Mouse (Mus musculus): ENCODE measurements at regions not wholly inside any gene's neighbourhood (a gene's known extent, or its start where the extent isn't known, plus 50 kb on each side); places are given as distances from the start of the nearest gene placed in this dataset.

DNA sequence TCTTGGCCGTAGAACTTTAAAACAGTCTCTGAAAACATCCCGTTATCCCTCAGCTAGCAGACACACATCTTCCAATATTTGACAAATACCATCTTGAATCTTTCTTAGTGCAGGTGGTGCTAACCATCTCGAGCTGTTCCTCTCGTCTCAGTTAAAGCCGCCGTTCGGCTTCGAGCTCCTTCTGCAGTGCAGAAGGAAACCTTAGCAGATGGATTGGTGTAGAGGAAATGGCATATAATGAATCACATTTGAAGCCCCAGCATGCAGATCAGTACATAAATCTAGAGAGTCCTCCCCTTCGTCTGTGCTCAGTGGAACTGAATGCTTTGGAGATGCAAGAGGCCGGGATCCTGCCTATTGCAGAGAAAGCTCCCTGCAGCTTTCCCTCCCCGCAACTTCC is 83.5 kb upstream of the Tle4 start:
- peak in 1 of 2 experiments; percentile 57 for DNase-seq (ENCODE audit: low spot score in 2 of 2)

DNA sequence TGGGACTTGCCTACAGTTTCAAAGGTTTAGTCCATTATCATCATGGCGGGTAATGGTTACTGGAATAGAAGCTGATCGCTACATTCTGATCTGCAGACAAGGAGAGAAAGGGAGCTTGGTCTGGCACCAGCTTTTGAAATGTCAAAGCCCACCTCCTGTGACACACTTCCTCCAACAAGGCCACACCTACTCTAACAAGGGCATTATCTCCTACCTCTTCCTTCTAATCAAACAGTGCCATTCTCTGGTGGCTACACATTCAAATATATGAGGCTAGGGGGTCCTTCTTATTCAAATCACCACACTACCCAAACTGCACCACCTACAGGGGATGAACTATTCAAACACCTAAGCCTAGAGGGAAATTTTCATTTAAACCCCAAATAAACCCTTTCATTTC is 81.9 kb upstream of the Tle4 start:
- DNase-seq (ENCODE audit: low spot score in 2 of 2), result no peak

DNA sequence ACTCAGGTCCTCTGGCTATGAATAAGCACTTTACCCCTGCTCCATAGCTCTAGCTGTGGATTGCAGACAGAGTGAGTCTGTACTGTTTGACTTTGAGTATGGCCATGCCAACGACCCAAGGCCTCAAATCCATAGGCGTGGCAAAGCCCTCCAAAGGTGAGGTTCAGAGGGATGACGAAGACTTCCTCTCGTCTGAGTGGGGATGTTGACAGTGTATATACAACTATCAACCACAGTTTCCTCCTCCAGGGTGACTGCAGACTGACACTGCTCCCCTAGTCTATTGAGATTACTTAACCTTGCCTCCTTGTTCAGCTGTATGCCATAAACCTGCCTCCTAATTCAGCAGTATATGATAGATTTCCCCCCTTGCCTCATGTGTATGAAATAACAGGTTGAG is 80.7 kb upstream of the Tle4 start:
- no peak for DNase-seq (ENCODE audit: low spot score in 2 of 2)

DNA sequence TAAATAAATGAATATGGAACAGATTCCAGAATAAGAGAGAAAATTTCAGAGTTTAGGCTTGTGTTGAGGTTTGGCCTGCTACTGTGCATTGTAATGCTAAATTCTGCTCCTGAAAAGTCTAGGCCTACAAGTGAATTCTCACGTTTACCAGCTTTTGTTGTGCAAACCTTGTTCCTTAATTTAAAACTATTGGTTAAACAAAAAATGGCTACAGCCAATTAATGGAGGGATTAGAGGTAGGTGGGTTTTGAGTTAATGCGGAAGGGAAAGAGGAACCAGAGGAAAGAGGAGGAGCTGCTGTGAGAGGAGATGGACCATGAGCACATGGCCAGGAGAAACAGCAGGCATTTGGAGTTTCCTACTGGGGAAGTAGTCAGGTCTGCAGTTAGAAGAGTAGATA is 79.1 kb upstream of the Tle4 start:
- no peak for DNase-seq (ENCODE audit: low spot score in 2 of 2)

DNA sequence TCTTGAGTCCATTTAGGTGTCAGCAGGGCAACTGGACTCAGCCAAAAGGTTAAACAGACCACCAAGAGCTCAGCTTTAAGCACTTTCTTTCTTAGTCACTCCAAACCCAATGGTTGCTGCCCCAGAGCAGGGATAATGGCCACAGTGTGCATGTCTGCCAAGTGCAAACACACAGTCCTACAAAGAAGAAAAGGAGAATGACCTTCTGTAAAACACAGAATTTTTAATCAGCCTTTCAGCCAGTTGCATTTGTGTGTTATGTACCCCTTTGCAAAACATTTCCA is 72.9 kb upstream of the Tle4 start:
- peak; percentile 5 to 45 for DNase-seq (ENCODE audit: low spot score in 2 of 2)

DNA sequence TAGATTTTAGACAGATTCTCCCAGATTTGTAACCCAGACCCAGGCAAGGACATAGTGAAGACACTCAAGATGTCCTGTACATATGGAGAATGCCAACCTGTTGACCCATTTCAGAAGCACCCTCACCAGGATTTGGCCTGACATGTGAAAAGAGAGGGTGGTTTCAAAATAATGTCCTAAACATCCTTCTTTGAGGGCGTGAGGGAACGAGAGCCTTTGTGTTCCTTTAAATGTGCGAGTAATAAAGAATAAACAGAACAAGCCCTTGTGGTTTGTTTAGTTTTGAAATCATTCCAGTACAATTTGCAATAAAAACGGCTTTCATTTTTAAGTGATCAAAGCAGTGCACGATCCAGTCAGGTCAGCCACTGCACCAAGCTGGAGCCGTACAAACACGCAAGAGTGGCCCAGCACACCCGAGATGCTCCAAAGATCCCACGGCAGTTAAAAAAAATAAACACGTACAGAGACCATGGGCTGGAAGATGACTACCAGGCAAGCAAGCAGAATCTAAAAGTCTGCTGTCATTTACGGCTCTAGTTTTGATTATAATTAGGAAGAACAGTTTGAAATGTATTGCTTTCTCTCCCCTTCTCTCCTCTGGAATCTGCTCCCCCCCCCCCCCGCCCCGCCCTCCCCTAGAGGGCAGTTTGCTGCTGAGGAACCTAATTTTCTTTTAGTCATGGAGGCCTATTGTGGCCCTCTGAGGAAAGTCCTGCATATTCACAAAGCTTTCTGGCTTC is 72.4 kb upstream of the Tle4 start:
- peak; percentile 9 to 16 for DNase-seq (ENCODE audit: low spot score in 2 of 2)

DNA sequence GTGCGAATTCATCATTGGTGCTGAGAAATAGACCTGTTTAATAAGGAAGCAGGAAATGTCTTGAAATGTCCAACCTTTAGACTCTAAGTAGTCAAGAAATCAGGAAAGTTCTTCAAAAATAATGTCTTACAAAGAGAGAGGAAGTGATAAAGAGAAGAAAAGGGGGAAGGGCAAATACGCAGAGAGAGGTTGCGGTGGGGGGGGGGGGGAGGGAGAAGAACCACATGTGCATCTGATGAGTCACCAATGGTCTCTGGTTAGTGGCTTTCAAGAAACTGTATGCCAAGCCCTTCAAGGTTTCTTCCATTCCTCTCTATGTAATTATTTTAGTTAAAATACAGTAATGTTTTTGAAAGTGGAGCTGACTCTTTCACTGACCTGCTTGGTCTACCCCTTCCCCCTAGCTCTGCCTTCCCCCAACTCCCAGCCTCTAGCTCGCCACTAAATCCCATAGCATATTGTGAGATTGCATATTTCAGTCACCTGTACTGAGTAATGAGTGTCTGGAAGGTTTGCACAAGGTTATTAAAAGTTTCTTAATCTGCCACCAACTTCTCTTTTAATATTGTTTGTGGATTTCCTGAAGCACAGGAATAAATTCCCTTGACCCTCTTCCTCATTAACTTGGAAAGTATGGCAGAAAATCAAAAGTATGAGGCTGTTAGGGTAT is 70.8 kb upstream of the Tle4 start:
- DNase-seq (ENCODE audit: low spot score in 2 of 2), result no peak

DNA sequence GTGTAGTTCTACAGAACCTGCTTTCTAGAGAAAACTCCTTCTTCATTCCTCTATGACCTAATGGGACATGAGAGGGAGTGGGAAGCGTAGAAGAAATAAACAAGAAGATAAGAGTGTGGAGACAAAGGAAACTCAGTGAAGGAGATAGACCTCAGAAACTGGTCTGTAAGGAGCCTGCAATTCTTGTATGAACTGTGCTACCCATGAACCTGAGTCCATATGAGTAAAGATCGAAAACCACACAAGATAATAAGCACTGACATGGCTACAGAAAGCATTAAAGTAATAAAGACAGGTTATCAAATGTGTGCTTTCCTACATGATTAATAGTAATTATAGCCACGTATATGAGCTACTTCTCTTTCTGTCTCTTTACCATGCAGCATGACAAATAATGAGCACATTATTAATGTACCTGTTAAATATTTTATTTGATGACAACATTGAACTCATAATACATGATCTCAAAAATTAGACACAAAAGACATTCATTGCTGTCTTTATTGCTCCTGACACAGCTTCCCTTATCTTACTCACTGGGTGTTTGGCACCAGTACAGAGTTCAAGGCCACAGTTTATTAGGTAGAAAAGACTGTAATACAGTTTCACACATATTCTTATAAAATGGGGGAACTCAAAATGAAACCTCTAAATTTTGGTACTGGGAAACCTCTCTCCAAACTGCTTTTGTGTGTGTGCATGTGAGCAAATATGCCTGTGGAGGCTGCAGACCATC is 67.0 kb upstream of the Tle4 start:
- no peak for DNase-seq (ENCODE audit: low spot score in 2 of 2)

DNA sequence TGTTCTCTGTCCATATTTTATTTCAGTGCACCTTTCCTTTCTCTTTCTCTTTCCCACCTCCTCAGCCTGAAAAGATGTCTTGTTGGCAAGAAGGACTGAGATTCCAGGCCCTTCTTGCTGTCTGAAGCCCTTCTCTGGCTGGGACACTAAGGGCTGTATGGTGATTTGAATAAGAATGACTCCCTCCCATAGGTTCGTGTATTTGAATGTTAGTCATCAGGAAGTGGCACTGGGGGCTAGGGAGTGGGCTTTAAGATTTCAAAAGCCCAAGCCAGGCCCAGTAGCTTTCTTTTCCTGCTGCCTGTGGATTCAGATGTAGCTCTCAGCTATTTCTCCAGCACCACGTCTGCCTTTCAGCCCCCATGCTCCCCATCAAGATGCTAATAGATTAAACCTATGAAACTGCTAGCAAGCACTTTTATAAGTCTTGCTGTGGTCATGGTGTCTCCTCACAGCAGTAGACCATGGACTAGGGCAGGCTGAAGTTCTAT is 66.3 kb upstream of the Tle4 start:
- no peak for DNase-seq (ENCODE audit: low spot score in 2 of 2)

DNA sequence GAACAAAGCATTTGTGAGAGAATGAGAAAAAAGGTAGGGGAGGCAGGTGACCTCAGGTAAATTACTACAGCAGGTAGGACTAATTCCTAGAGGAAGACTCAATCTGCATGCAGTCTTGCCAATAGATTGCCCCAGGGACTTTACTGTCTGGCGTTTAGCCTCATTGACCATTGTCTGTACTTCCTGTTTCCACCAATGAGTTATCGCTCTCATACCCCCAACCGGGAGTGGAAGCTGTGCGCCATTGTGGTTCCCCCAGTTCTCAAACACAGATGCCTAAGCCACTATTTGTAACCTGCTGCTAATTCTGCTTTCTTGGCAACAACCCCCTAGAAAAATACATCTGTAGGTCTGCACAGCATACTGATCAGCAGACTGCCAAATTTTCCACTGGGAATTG is 65.5 kb upstream of the Tle4 start:
- DNase-seq (ENCODE audit: low spot score in 2 of 2), result no peak

DNA sequence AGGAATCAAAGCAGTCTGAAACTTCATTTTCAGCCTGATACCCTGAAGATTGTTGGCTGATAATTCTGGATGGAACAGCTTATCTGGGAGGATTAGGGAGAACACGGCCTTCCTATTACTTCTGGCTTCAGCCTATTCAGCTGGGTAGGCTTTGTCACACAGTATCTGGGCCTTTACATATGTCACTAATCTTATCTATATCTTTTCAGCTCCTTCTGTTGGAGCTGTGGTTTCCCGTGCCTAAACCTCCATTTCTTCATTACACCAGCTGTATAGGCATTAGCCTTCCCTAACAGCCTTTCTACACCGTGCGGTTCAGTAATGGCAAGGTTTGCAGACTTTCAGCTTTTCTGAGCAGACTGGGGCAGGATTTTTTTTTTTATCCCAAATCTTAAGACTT is 61.9 kb upstream of the Tle4 start:
- DNase-seq (ENCODE audit: low spot score in 2 of 2), result no peak

DNA sequence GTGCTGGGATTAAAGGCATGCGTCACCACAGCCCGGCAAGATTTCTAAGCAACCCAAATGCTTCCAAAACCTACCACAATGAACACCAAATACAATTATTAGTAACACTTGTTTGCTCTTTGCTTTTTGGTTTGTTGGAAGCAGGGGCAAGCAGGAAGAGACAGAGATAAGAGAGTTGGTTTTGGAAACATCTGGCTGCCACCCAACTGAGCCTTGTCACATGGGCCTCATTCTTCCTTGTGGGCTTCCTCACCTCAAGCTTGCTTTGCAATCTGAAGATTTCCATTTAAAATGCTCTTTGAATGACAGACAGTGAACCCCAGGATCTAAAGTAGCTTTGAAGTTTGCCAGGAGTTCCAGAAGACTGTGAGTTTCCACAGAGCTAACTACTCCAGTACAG is 60.6 kb upstream of the Tle4 start:
- no peak for DNase-seq (ENCODE audit: low spot score in 2 of 2)

DNA sequence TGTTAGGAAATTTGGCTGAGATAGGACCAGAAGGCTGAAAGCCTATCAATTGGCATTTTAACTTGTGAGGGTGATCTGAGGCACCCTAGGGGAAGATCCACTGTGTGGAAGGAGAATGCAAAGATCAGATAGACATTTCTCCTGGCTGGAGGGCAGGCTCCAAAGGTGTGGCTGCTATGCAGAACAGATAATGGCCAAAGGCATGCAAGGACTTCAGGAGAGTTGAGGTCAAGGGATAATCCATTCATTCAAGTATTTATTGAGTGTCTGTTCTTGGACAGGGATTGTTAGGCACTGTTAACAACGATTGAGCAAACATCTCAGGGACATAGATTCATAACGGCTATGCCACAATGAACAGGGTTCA is 58.2 kb upstream of the Tle4 start:
- DNase-seq (ENCODE audit: low spot score in 2 of 2), result no peak

DNA sequence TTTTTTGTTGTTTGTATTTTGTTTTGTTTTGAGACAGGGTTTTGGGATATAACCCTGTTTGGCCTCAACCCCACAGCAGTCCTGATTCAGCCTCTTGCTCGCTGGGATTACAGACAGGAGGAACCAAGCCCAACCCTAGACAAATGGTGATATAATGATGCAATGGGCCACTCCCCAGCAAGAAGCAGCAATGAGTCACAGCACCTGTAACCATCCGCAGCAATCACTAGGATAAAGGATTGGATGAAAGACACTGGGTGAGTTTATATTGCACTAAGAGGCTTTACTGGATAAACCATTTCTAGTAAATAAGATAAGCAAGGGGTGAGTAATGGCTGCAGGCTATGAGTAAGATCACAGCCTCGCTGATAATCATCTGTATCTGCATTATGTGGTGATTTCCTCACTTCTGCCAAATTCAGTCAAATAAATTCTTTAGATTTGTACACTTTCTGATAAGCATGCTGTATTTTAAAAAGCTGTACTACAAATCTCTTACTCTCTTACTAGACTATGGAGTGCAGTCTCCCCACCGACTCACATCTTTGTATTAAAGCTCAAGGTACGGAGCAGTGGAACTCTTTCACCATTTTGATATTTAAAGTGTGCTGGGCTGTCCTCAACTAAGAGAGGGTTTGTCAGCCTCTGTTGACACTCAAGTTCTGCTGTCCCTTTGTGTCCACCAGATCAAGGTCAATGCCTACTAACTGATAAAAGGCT is 57.6 kb upstream of the Tle4 start:
- no peak for DNase-seq (ENCODE audit: low spot score in 2 of 2)

Measured in layer of hippocampus, postnatal 14 days (tissue).